Mouse (Mus musculus): ENCODE measurements around the gene Dok4. TPM values are rescaled to one million over a fixed set of nuclear protein-coding genes. Genes with fewer than 3 reads are reported as not detected.

The Dok4 gene
- polyA plus RNA-seq, 1 experiment from 2014 or later: 14.6 TPM

DNA sequence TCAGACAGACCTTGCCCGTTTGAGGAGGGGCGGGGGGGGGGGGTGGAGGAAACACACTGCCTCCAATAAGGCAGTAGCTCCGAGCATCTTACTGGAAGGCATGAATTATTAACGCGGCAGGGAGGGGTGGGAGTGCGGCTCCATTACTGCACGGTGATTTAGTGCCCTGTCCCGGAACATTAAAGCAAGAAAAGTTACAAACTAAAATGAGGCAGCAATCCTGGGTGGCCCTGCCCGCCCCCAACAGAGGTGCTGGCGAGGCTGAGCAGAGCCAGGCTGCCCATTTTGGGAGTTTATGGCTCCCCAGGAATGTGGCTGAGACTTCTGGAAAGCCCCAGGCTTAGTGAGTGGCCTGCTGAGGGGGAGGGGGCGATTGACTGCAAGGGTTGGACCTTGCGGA lies 27.6 kb upstream of the Dok4 start:
- no peaks in the 10 kb centered on the region for H3K27me3 ChIP-seq (ENCODE audit: control insufficient read depth, insufficient read depth, low read length)
- no peak overlapping the region for H3K4me2 ChIP-seq (ENCODE audit: low read depth, severe bottlenecking)
- H3K36me3 ChIP-seq (ENCODE audit: control insufficient read depth, insufficient read depth, low read length): peaks cover 13% of the 10 kb centered on the region
- DNase-seq (ENCODE audit: low spot score): peak; percentile 85
- H3K9ac ChIP-seq (ENCODE audit: low read length): no peak overlapping the region
- H3K4me3 ChIP-seq (ENCODE audit: low read depth, low read length): no peak overlapping the region
- ATAC-seq (ENCODE audit: insufficient number of reproducible peaks, low FRiP score, low TSS enrichment, low read depth): peak; percentile 67
- H3K27ac ChIP-seq (replicated peaks; ENCODE audit: low read depth, low read length): peak overlapping the region; percentile 59; the same call in 1 of the 2 replicates
- WGBS: 7% methylated on average over 12 of the region's 12 CpGs
- no peaks in the 10 kb centered on the region for H3K9me3 ChIP-seq (ENCODE audit: control insufficient read depth, low read length)
- H3K4me1 ChIP-seq (ENCODE audit: control insufficient read depth, insufficient read depth, low read length): peaks cover 39% of the 10 kb centered on the region

DNA sequence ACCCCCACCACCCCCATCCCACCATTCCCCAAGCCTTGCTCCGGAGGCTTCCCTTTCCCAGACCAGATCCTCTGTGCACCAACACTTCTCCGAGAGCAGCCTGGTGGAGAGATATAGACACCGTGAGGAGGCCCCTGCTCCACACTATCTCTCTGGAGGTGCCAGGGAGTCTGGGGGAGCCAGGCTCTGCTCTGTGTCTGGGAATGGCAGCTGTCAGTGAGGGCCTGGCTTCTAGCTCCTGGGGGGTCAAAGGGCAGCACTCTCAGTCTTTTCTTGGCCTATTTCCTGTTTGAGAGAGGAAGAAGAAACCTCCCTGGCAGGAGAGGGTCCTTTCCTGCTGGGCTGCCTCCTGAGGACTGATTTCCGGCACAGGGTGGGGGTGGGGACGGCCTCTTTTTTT lies 24.9 kb upstream of the Dok4 start:
- WGBS: 7% methylated on average over 5 of the region's 5 CpGs
- peak; percentile 30 for DNase-seq (ENCODE audit: low spot score)
- H3K4me1 ChIP-seq (ENCODE audit: control insufficient read depth, insufficient read depth, low read length): peaks cover 34% of the 10 kb centered on the region
- peak overlapping the region; percentile 18; the same call in 1 of the 2 replicates for H3K27ac ChIP-seq (replicated peaks; ENCODE audit: low read depth, low read length)
- H3K9me3 ChIP-seq (ENCODE audit: control insufficient read depth, low read length): no peaks in the 10 kb centered on the region
- peaks cover 6% of the 10 kb centered on the region for H3K36me3 ChIP-seq (ENCODE audit: control insufficient read depth, insufficient read depth, low read length)
- H3K4me2 ChIP-seq (ENCODE audit: low read depth, severe bottlenecking): peak overlapping the region; percentile 14; the same call in 1 of the 2 replicates
- H3K4me3 ChIP-seq (ENCODE audit: low read depth, low read length): no peak overlapping the region
- no peak overlapping the region for H3K9ac ChIP-seq (ENCODE audit: low read length)
- no peaks in the 10 kb centered on the region for H3K27me3 ChIP-seq (ENCODE audit: control insufficient read depth, insufficient read depth, low read length)
- no peak for ATAC-seq (ENCODE audit: insufficient number of reproducible peaks, low FRiP score, low TSS enrichment, low read depth)

- Histone ChIP-seq H3K9ac (ENCODE audit: low read length) (no peak overlapping the region), H3K27ac (replicated peaks; ENCODE audit: low read depth, low read length) (peak overlapping the region; percentile 18; the same call in 1 of the 2 replicates), H3K4me3 (ENCODE audit: low read depth, low read length) (no peak overlapping the region), H3K4me1 (ENCODE audit: control insufficient read depth, insufficient read depth, low read length) (peaks cover 34% of the 10 kb centered on the region), H3K4me2 (ENCODE audit: low read depth, severe bottlenecking) (peak overlapping the region; percentile 14; the same call in 1 of the 2 replicates), H3K27me3 (ENCODE audit: control insufficient read depth, insufficient read depth, low read length) (no peaks in the 10 kb centered on the region), H3K36me3 (ENCODE audit: control insufficient read depth, insufficient read depth, low read length) (peaks cover 5% of the 10 kb centered on the region; the same call in 1 of the 2 replicates), H3K9me3 (ENCODE audit: control insufficient read depth, low read length) (no peaks in the 10 kb centered on the region)
- DNase-seq (ENCODE audit: low spot score) (no peak), ATAC-seq (ENCODE audit: insufficient number of reproducible peaks, low FRiP score, low TSS enrichment, low read depth) (no peak)
- 11% methylated on average over 6 of the region's 6 CpGs for WGBS
These were observed 24.5 kb upstream of the Dok4 start for GRCm38 (mm10) chr8:94900617-94901016.

DNA sequence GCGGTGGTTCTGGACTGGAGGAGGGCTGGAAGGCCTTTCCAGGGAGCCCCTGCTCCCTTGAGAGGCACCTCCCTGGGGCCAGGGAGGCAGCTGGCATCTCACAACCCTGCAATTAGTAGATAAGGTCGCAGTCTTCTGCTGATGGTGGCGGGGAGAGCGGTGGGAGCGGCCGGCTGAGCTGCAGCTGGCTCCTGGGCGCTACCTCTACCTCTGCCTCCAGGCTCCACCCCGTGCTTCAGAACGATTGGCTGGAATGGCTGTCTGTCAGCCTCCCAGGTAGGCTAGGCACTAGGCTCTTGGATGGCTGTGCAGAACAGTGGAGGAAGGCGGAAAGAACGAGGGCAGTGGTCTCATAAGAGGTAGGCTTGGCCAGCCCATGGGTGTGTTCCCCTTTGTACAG lies 23.1 kb upstream of the Dok4 start:
- H3K9me3 ChIP-seq (ENCODE audit: control insufficient read depth, low read length): no peaks in the 10 kb centered on the region
- H3K9ac ChIP-seq (ENCODE audit: low read length): peak overlapping the region; percentile 22; the same call in 1 of the 2 replicates
- 0 out of 2 replicates have a peak overlapping the region, but pooled peaks have one; percentile 8 for H3K4me2 ChIP-seq (ENCODE audit: low read depth, severe bottlenecking)
- H3K4me1 ChIP-seq (ENCODE audit: control insufficient read depth, insufficient read depth, low read length): peaks cover 32% of the 10 kb centered on the region
- no peak overlapping the region for H3K4me3 ChIP-seq (ENCODE audit: low read depth, low read length)
- 19% methylated on average over 11 of the region's 11 CpGs for WGBS
- no peaks in the 10 kb centered on the region for H3K27me3 ChIP-seq (ENCODE audit: control insufficient read depth, insufficient read depth, low read length)
- ATAC-seq (ENCODE audit: insufficient number of reproducible peaks, low FRiP score, low TSS enrichment, low read depth) (no peak), DNase-seq (ENCODE audit: low spot score) (peak; percentile 69)
- peaks cover 3% of the 10 kb centered on the region; the same call in 1 of the 2 replicates for H3K36me3 ChIP-seq (ENCODE audit: control insufficient read depth, insufficient read depth, low read length)
- H3K27ac ChIP-seq (replicated peaks; ENCODE audit: low read depth, low read length): no peak overlapping the region

- ATAC-seq (ENCODE audit: insufficient number of reproducible peaks, low FRiP score, low TSS enrichment, low read depth) (no peak), DNase-seq (ENCODE audit: low spot score) (no peak)
- 20% methylated on average over 2 of the region's 2 CpGs for WGBS
- no peaks in the 10 kb centered on the region for H3K27me3 ChIP-seq (ENCODE audit: control insufficient read depth, insufficient read depth, low read length)
- H3K4me1 ChIP-seq (ENCODE audit: control insufficient read depth, insufficient read depth, low read length): no peaks in the 10 kb centered on the region
- H3K36me3 ChIP-seq (ENCODE audit: control insufficient read depth, insufficient read depth, low read length): no peaks in the 10 kb centered on the region
- H3K9me3 ChIP-seq (ENCODE audit: control insufficient read depth, low read length): no peaks in the 10 kb centered on the region
- no peak overlapping the region for H3K27ac ChIP-seq (replicated peaks; ENCODE audit: low read depth, low read length)
- H3K4me2 ChIP-seq (ENCODE audit: low read depth, severe bottlenecking): no peak overlapping the region
- H3K4me3 ChIP-seq (ENCODE audit: low read depth, low read length): 0 out of 2 replicates have a peak overlapping the region, but pooled peaks have one; percentile 1
- H3K9ac ChIP-seq (ENCODE audit: low read length): no peak overlapping the region
These were observed 16.8 kb upstream of the Dok4 start for GRCm38 (mm10) chr8:94892917-94893316.

DNA sequence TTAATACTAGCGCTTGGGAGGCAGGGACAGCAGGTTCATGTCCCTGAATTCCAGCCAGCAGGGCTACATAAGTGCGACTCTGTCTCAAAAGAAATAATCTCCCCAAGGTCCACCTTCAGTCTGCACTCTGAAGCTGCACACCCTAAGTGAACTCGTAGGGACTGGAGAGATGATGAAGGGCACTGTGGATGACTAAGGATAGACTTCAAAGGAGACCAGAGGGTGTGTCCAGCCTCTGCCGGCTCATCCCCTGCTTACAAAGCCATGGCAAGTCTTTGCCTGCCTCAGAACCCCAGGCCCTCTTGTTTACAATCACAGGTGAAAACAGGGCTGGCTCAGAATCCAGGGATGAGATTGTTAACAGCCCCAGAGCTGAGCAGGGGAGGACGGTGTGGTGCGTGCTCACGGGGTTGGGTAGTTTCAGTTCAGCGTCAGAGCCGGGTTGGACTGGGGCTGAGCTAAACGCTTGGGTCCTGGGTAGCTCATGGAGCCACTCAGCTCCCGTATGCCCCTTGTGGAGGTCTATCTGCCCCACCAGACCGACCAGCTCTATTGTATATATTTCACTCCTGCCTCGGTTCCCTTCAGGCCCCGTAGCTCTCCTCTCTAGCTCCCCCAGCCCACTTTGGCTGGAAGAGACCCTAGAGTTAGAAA lies 12.4 kb upstream of the Dok4 start:
- no peaks in the 10 kb centered on the region for H3K9me3 ChIP-seq (ENCODE audit: control insufficient read depth, low read length)
- WGBS: 25% methylated on average over 14 of the region's 14 CpGs
- no peaks in the 10 kb centered on the region for H3K36me3 ChIP-seq (ENCODE audit: control insufficient read depth, insufficient read depth, low read length)
- H3K27me3 ChIP-seq (ENCODE audit: control insufficient read depth, insufficient read depth, low read length): no peaks in the 10 kb centered on the region
- H3K4me2 ChIP-seq (ENCODE audit: low read depth, severe bottlenecking): no peak overlapping the region
- no peak overlapping the region for H3K9ac ChIP-seq (ENCODE audit: low read length)
- no peak overlapping the region for H3K27ac ChIP-seq (replicated peaks; ENCODE audit: low read depth, low read length)
- ATAC-seq (ENCODE audit: insufficient number of reproducible peaks, low FRiP score, low TSS enrichment, low read depth) (no peak), DNase-seq (ENCODE audit: low spot score) (no peak)
- H3K4me3 ChIP-seq (ENCODE audit: low read depth, low read length): no peak overlapping the region
- H3K4me1 ChIP-seq (ENCODE audit: control insufficient read depth, insufficient read depth, low read length): no peaks in the 10 kb centered on the region

GRCm38 (mm10) chr8:94880742-94881141 lies 4.6 kb upstream of the Dok4 start:
- H3K36me3 ChIP-seq (ENCODE audit: control insufficient read depth, insufficient read depth, low read length): no peaks in the 10 kb centered on the region
- no peak overlapping the region for H3K4me3 ChIP-seq (ENCODE audit: low read depth, low read length)
- no peak overlapping the region for H3K27ac ChIP-seq (replicated peaks; ENCODE audit: low read depth, low read length)
- H3K4me1 ChIP-seq (ENCODE audit: control insufficient read depth, insufficient read depth, low read length): peaks cover 2% of the 10 kb centered on the region; the same call in 1 of the 2 replicates
- ATAC-seq (ENCODE audit: insufficient number of reproducible peaks, low FRiP score, low TSS enrichment, low read depth) (no peak), DNase-seq (ENCODE audit: low spot score) (no peak)
- no peak overlapping the region for H3K4me2 ChIP-seq (ENCODE audit: low read depth, severe bottlenecking)
- H3K27me3 ChIP-seq (ENCODE audit: control insufficient read depth, insufficient read depth, low read length): no peaks in the 10 kb centered on the region
- WGBS: 60% methylated on average over 4 of the region's 4 CpGs
- H3K9me3 ChIP-seq (ENCODE audit: control insufficient read depth, low read length): no peaks in the 10 kb centered on the region
- no peak overlapping the region for H3K9ac ChIP-seq (ENCODE audit: low read length)

DNA sequence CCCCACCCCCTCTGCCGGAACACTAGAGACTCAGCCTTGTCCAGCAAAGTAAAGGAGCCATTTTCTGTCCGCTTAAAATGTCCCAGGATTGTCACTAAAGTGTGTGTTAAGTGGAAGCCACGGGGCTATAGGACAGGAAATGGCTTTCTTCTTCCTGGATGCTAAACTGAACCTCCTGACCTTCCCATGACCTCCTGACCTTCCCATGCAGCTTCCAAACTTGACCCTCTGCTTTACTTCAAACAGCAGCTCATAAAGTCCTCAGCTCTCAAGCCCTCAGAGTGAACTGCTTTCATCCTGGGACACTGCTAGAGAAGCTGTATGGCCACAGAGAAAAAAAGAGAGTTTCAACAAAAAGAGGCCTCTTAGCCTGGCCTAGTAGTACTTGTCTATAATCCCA lies 690 bp upstream of the Dok4 start:
- DNase-seq (ENCODE audit: low spot score): no peak
- no peak overlapping the region for H3K4me3 ChIP-seq (ENCODE audit: low read depth, low read length)
- no peak for ATAC-seq (ENCODE audit: insufficient number of reproducible peaks, low FRiP score, low TSS enrichment, low read depth)
- H3K27ac ChIP-seq (replicated peaks; ENCODE audit: low read depth, low read length): no peak overlapping the region
- H3K36me3 ChIP-seq (ENCODE audit: control insufficient read depth, insufficient read depth, low read length): no peaks in the 10 kb centered on the region
- no peak overlapping the region for H3K4me2 ChIP-seq (ENCODE audit: low read depth, severe bottlenecking)
- WGBS: 12% methylated on average over 3 of the region's 3 CpGs
- H3K9me3 ChIP-seq (ENCODE audit: control insufficient read depth, low read length): no peaks in the 10 kb centered on the region
- H3K9ac ChIP-seq (ENCODE audit: low read length): no peak overlapping the region
- peaks cover 24% of the 10 kb centered on the region for H3K4me1 ChIP-seq (ENCODE audit: control insufficient read depth, insufficient read depth, low read length)
- 0 out of 2 replicates have a peak, but pooled peaks cover 2% of the 10 kb centered on the region for H3K27me3 ChIP-seq (ENCODE audit: control insufficient read depth, insufficient read depth, low read length)
